Mouse (Mus musculus) forebrain, postnatal 0 days (tissue): ENCODE measurements around the gene Cpeb3. TPM values are rescaled to one million over a fixed set of nuclear protein-coding genes. Genes with fewer than 3 reads are reported as not detected.

Experiments
- ATAC-seq: fragments of 200-750 bp; cut with Nextera tagmentation; 2 replicates; pipeline ENCODE4 v1.8.0; 2017; ENCODE audit warnings: mild to moderate bottlenecking, moderate library complexity
- DNase-seq: peaks from one replicate; pipeline ENCODE4 v3.0.0-alpha.2; 2015
- H3K27ac ChIP-seq: fragments of 300-500 bp; sonication (generic); 2 replicates; pipeline ENCODE4 v1.5.1; 2014; ENCODE audit warnings: low read depth, mild to moderate bottlenecking, antibody characterized with exemption, low read length, moderate library complexity, mixed read lengths
- H3K27me3 ChIP-seq: fragments of 300-500 bp; sonication (generic); 2 replicates; pipeline ENCODE4 v1.6.1; 2014; ENCODE audit warnings: mild to moderate bottlenecking, low read length, mixed read lengths; ENCODE audit not compliant: insufficient read depth
- H3K36me3 ChIP-seq: fragments of 300-500 bp; sonication (generic); 2 replicates; pipeline ENCODE4 v1.6.1; 2014; ENCODE audit warnings: mild to moderate bottlenecking, moderate library complexity; ENCODE audit not compliant: insufficient read depth
- H3K4me1 ChIP-seq: fragments of 300-500 bp; sonication (generic); 2 replicates; pipeline ENCODE4 v1.6.1; 2014; ENCODE audit warnings: antibody characterized with exemption; ENCODE audit not compliant: insufficient read depth
- H3K4me2 ChIP-seq: fragments of 300-500 bp; sonication (generic); 2 replicates; pipeline ENCODE4 v1.6.1; 2014; ENCODE audit warnings: low read depth, mild to moderate bottlenecking, moderate library complexity
- H3K4me3 ChIP-seq: fragments of 300-500 bp; sonication (generic); 2 replicates; pipeline ENCODE4 v1.5.1; 2014; ENCODE audit warnings: low read depth, low read length, mixed read lengths
- H3K9ac ChIP-seq: fragments of 300-500 bp; sonication (generic); 2 replicates; pipeline ENCODE4 v1.6.1; 2014; ENCODE audit warnings: mild to moderate bottlenecking
- H3K9me3 ChIP-seq: fragments of 300-500 bp; sonication (generic); 2 replicates; pipeline ENCODE4 v1.6.1; 2016; ENCODE audit warnings: low read length
- CTCF ChIP-seq: sonication (generic); IDR thresholded peaks from 2 replicates; pipeline ENCODE4 v1.5.1; 2016; ENCODE audit warnings: antibody characterized with exemption, control low read depth, low read depth
- WGBS: fragments of 180-500 bp; shearing (Covaris S2); extraction: QIAGEN DNeasy Blood & Tissue Kit; methylation state at CpG from one replicate; pipeline ENCODE4 v1.1.7; 2014; 5-methylcytosine and 5-hydroxymethylcytosine counted together
- polyA plus RNA-seq: library from polyadenylated mRNA; unstranded; fragments of >200 nt; fragmentation: Nextera tagmentation; extraction: Ambion mirVana; gene quantifications from 2 replicates; pipeline ENCODE4 v1.2.1, GENCODE M21; 2015
- total RNA-seq: library from RNA; depleted of rRNA; stranded (reverse); fragments of >200 nt; gene quantifications from 2 replicates; pipeline ENCODE4 v1.2.3, GENCODE M21; 2014

Gene Cpeb3
- total and polyA plus RNA-seq, 2 experiments from 2014 or later = 7.9 to 12.9 TPM

DNA sequence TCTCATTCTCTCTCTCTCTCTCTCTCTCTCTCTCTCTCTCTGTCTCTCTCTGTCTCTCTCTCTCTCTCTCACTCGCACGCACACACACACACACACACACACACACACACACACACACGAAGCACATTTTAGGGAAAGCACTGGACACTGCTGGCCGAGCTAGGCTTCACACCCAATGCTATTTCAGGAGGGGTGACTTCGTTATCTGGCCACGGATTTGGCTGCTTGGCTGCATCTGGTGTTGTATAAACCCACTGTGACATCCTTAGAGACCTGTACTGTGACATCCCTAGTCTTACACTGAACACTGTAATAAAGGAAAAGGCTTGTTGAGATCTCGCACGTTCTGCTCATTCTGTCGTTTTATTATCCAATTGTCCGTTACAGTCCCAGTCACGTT lies 187.4 kb downstream of the Cpeb3 start:
- Histone ChIP-seq H3K9me3 (0 out of 2 replicates have a peak, but pooled peaks cover 3% of the 10 kb centered on the region), H3K27me3 (no peaks in the 10 kb centered on the region), H3K27ac (no peak overlapping the region), H3K4me1 (no peaks in the 10 kb centered on the region), H3K9ac (no peak overlapping the region), H3K4me2 (no peak overlapping the region), H3K36me3 (0 out of 2 replicates have a peak, but pooled peaks cover 6% of the 10 kb centered on the region), H3K4me3 (no peak overlapping the region)
- 77% methylated on average over 9 of the region's 11 CpGs for WGBS
- TF ChIP-seq CTCF = no peak
- no peak for DNase-seq
- no peak for ATAC-seq

DNA sequence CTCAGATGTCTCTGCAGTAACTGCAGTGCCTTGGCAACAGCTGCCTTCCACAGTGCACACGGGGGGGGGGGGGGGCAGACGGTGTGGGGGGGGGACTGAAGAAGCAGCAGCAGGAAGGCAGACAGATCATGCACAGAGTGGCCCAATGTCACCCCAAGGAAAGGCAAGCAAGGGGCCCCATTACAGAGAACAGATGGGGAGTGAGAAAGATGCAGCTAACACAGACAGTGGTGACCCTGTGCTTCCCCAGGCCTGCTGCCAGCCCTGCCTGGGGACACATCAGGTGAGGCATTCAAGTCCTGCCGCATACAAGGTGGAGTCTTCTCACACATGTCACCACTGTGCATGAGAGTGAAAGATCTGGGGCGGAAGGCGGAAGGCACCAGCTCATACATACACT lies 187.9 kb downstream of the Cpeb3 start:
- H3K4me1 ChIP-seq = no peaks in the 10 kb centered on the region
- TF ChIP-seq CTCF = no peak
- 0 out of 2 replicates have a peak, but pooled peaks cover 6% of the 10 kb centered on the region for H3K36me3 ChIP-seq
- no peak overlapping the region for H3K27ac ChIP-seq
- ATAC-seq (no peak), DNase-seq (no peak)
- H3K4me2 ChIP-seq = no peak overlapping the region
- no peak overlapping the region for H3K4me3 ChIP-seq
- H3K27me3 ChIP-seq = no peaks in the 10 kb centered on the region
- H3K9me3 ChIP-seq = 0 out of 2 replicates have a peak, but pooled peaks cover 3% of the 10 kb centered on the region
- H3K9ac ChIP-seq = no peak overlapping the region
- WGBS = 65% methylated on average over 5 of the region's 5 CpGs

DNA sequence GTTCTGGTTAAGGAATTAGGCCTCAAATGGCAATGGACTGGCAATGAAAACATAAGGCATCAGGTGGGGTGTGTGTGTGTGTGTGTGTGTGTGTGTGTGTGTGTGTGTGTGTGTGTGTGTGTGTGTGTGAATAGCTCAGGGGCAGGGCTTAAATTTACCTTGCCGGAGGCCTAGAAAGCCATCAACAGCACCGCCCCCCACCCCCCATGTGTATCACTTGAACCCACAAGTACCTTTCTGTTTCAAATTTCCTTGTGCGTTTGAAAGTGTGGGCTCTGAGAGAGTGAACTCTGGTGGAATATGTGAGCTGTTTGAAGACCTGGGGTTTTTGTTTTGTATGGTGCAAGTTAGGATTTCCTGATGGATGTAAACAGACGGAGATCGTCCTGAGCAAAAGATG lies 189.5 kb downstream of the Cpeb3 start:
- Histone ChIP-seq H3K4me3 (peak overlapping the region; percentile 33), H3K9me3 (0 out of 2 replicates have a peak, but pooled peaks cover 3% of the 10 kb centered on the region), H3K9ac (peak overlapping the region; percentile 43), H3K4me2 (peak overlapping the region; percentile 51), H3K4me1 (no peaks in the 10 kb centered on the region), H3K27ac (no peak overlapping the region), H3K36me3 (no peaks in the 10 kb centered on the region), H3K27me3 (no peaks in the 10 kb centered on the region)
- DNase-seq (no peak), ATAC-seq (0 out of 2 replicates have a peak, but pooled peaks have one; percentile 10)
- no peak for TF ChIP-seq CTCF
- WGBS = 44% methylated on average over 5 of the region's 5 CpGs

DNA sequence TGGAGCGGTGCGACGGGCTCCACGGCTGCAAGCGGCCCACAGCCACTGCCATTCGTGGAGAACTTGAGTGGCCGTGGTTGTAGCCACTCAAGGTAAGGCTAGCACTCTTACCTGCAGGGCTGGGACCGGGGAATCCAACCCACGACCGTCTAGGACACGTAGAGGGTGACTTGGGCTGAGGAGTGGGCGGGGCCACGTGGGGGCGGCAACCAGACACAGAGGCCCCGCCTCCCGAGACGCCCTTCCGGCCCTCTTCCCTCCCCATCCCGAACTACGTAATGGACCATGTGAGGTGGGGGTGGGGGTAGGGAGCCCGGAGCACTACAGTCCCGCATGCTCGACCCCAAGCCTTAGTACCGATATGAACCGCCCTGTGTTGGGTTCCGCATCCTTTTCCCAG lies 190.0 kb downstream of the Cpeb3 start:
- Histone ChIP-seq H3K27ac (peak overlapping the region; percentile 35; the same call in 1 of the 2 replicates), H3K4me3 (peak overlapping the region; percentile 33), H3K9ac (peak overlapping the region; percentile 43), H3K9me3 (0 out of 2 replicates have a peak, but pooled peaks cover 3% of the 10 kb centered on the region), H3K4me2 (peak overlapping the region; percentile 51), H3K27me3 (no peaks in the 10 kb centered on the region), H3K36me3 (peaks cover 3% of the 10 kb centered on the region; the same call in 1 of the 2 replicates), H3K4me1 (no peaks in the 10 kb centered on the region)
- ATAC-seq (peak; percentile 95), DNase-seq (peak; percentile 81)
- no peak for TF ChIP-seq CTCF
- WGBS = 3% methylated on average over 26 of the region's 26 CpGs

DNA sequence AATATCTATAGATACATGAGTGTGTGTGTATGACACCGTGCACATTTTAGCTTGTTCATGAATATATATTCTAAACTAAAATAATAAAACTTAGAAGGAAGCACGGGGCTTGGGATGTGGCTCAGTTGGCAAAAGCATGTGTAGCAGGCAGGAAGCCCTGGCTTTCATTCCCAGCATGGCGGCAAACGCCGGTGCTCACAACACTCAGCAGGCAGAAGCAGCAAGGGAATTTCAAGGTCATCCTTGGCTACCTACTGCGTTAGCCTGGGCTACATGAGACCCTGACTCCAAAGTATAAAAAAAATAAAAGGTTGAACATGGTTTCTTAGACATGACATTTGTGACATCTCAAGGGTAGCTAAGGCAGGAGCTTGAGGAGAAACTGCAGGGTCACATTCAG lies 191.5 kb downstream of the Cpeb3 start:
- no peaks in the 10 kb centered on the region for H3K27me3 ChIP-seq
- no peak overlapping the region for H3K27ac ChIP-seq
- H3K4me1 ChIP-seq = no peaks in the 10 kb centered on the region
- WGBS = 87% methylated on average over 6 of the region's 6 CpGs
- no peak overlapping the region for H3K9ac ChIP-seq
- DNase-seq (no peak), ATAC-seq (no peak)
- H3K36me3 ChIP-seq = peaks cover 5% of the 10 kb centered on the region; the same call in 1 of the 2 replicates
- no peak overlapping the region for H3K4me3 ChIP-seq
- no peak for TF ChIP-seq CTCF
- H3K4me2 ChIP-seq = no peak overlapping the region
- H3K9me3 ChIP-seq = 0 out of 2 replicates have a peak, but pooled peaks cover 3% of the 10 kb centered on the region

DNA sequence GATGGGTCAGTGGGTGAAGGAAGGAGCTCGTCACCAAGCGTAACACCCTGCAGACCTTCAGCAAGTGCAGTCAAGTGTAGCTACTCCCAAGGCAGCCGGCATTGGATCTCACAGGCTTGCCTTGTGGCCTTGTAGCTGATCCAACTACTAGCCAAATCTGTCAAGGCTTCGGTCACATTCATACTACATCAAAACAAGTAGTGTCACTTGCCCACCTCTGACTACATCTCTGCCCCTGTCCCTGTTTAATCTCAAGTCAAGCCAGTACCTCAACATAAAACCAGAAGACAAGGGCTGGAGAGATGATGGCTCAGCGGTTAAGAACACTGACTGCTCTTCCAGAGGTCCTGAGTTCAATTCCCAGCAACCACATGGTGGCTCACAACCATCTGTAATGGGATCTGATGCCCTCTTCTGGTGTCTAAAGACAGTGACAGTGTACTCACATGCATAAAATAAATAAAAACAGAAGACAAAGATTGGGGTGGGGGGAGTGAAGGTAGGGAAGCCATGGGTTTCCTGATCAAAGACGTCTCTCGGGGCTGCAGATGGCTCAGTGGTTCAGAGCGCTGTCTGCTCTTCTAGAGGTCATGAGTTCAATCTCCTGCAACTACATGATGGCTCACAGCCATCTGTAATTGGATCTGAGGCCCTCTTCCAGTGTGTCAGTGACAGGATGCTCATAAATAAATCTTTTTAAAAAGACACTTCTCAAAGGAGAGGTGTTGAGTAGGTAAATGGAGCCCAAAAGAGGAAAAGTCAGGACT lies 194.0 kb downstream of the Cpeb3 start:
- peaks cover 27% of the 10 kb centered on the region for H3K36me3 ChIP-seq
- no peaks in the 10 kb centered on the region for H3K27me3 ChIP-seq
- H3K9ac ChIP-seq = no peak overlapping the region
- no peaks in the 10 kb centered on the region for H3K4me1 ChIP-seq
- no peak for DNase-seq
- no peak for ATAC-seq
- no peak for TF ChIP-seq CTCF
- no peak overlapping the region for H3K4me2 ChIP-seq
- WGBS = 95% methylated on average over 8 of the region's 8 CpGs
- H3K4me3 ChIP-seq = no peak overlapping the region
- H3K9me3 ChIP-seq = 0 out of 2 replicates have a peak, but pooled peaks cover 3% of the 10 kb centered on the region
- no peak overlapping the region for H3K27ac ChIP-seq

DNA sequence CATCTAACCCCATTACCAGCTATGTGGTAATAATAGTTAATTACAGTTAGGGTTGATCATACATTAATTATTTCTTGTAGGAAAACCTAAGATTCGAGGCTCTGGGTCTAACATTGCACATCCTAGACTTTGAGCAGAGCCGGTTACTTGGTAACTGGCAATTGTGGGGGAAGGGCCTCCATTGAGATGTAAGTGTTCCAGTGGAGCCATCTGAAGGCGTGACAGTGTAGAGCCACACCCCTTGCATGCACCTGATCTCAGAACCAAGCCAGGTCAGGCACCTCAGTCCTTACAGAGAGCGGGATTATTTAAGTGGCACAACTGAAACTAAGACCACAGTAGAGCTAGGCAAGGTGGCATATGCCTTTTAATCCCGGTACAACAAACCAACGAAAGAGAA lies 194.9 kb downstream of the Cpeb3 start:
- H3K36me3 ChIP-seq = peaks cover 32% of the 10 kb centered on the region
- H3K9ac ChIP-seq = no peak overlapping the region
- no peak overlapping the region for H3K4me3 ChIP-seq
- no peaks in the 10 kb centered on the region for H3K4me1 ChIP-seq
- H3K4me2 ChIP-seq = no peak overlapping the region
- 0 out of 2 replicates have a peak, but pooled peaks cover 3% of the 10 kb centered on the region for H3K9me3 ChIP-seq
- H3K27ac ChIP-seq = no peak overlapping the region
- no peak for TF ChIP-seq CTCF
- no peaks in the 10 kb centered on the region for H3K27me3 ChIP-seq
- ATAC-seq (no peak), DNase-seq (no peak)
- 95% methylated on average over 6 of the region's 6 CpGs for WGBS
